Mouse (Mus musculus) urinary bladder, postnatal 14 days (tissue): ENCODE results near the gene BC051019.
A peak's percentile ranks its signal among the peaks of the same experiment; 100 is the strongest.

ENCODE experiments used
- DNase-seq: peaks from one replicate; pipeline ENCODE4 v3.0.0; 2021; ENCODE audit warnings: low spot score

BC051019 gene

GRCm38 (mm10) chr7:109723697-109724096 lies at the start of gene BC051019:
Gene BC051019, minus strand, starts transcription at chr7:109723850.
- DNase-seq = no peak

GRCm38 (mm10) chr7:109772251-109772650 lies 48.6 kb upstream of the BC051019 start:
- DNase-seq = no peak

GRCm38 (mm10) chr7:109768699-109769383 lies 45.2 kb upstream of the BC051019 start:
- DNase-seq = no peak

DNA sequence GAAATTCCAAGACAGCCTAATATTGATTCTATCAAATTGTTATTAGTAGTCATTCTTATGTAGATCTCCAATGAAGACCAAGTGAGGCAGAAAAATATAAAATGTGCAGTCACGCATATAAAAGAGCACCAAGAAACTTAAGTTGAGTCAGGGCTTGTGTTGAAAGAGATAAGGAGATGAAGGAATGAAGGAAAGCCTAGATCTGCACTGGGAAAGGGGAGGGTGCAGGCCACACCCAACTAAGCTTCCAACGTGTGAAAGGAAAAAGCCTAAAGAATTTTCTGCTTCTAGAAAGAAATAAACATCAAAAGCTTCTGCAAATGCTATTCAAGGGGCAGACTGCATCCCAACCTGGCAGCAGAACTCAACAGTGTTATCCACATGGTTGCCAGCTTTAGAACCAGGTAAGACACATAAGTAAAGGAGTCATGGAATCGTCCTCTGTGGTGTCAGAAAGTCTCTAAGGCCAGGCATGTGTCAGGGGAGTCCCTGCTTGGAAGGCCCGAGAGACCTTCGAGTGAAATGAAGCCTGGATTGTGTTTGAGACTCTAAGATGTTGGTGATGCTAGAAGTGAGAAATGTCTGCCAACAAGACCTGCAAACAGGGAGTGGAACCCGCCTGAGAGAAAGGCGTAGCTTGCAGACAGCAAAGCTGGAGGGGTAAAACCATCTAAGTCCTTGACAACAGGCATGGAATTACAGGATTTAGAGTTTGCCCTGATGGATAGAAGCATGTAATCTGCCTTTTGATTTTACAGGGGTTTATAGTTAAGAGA lies 44.1 kb upstream of the BC051019 start:
- no peak for DNase-seq

DNA sequence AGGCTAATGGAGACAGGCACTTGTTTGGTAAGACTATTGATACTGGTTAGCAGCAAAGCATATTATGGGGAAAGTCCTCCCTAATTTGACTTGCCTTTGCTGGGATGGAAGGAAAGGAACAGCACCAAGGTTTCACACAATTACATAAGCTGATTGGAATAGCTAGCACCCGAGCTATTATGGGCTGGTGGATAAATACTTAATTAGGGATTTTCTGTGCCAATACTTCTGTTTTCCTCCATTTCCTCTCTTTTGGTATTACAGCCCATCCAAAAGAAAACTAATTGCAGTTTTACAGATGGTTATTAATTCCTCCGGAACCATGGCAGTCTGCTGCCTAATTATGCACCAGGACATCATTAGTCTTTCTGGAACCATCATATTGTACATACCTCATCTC lies 40.4 kb upstream of the BC051019 start:
- no peak for DNase-seq

GRCm38 (mm10) chr7:109756291-109756690 lies 32.6 kb upstream of the BC051019 start:
- no peak for DNase-seq

DNA sequence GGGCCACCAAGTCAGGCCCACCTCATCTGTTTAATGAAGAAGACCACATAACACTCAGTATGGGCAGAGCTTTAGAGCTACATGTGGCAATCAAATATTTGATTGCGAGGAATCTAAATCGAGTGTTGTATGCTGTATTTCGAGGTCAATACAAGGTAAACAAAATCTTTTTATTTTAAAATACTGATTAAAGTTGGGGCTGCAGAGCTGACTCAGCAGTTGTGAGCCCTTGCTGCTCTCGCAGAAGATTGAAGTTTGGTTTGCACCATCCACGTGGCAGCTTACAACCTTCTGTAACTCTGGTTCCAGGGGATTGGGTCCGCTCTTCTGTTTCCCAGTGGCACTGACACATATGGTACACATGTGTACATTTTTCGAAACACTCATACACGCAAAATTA lies 30.4 kb upstream of the BC051019 start:
- no peak for DNase-seq

- peak; percentile 81 for DNase-seq
Observed at GRCm38 (mm10) chr7:109752008-109752925, 28.6 kb upstream of the BC051019 start, which contains the start of gene Tmem9b. Gene Tmem9b, minus strand, starts transcription at chr7:109752875.

DNA sequence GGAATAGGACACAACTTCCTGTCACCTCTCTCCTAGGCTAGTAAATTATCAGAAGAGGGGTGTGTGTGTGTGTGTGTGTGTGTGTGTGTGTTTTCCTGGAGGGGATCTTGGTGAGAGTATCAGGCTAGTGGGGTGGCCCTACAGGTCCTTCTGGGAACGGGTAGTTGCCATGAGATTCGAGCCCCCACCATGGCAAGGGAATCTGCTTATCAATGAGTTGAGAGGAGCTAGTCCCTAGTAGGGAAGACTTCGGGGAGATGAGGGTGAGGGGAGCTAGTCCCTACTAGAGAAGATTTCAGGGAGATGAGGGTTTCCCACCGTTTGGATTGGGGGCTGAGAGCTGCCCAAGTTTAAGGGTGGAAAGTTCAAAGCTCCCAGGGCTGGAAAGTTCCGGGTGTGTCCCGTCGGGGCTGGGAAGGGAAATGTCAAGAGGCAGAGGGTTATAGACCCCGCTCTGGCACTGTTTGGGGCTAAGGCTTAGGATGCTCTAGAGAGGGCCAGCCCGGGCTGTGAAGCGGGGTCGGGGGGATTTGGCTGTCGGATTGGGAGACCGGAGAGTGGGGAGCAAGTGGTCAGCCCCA lies 27.9 kb upstream of the BC051019 start:
- DNase-seq = no peak

DNA sequence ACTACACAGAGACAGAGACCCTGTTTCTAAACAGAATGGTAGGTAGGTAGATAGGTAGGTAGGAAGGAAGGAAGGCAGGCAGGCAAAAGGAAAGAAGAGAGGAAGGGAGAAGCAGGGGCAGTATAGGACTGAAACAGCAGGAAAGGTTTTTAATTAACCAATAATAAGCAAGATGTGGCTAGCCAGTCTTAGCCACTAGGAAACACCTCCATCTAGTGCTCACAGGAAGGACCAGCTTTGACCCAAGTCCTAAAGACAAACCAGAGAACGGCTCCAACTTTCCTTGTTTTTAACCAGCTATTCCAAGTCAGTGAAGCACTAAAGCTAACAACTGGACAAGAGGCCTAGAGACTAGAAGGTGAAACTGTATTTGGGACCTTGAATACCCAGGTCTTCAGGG lies 24.1 kb upstream of the BC051019 start:
- DNase-seq = no peak

GRCm38 (mm10) chr7:109741703-109742102 lies 18.1 kb upstream of the BC051019 start:
- no peak for DNase-seq

DNA sequence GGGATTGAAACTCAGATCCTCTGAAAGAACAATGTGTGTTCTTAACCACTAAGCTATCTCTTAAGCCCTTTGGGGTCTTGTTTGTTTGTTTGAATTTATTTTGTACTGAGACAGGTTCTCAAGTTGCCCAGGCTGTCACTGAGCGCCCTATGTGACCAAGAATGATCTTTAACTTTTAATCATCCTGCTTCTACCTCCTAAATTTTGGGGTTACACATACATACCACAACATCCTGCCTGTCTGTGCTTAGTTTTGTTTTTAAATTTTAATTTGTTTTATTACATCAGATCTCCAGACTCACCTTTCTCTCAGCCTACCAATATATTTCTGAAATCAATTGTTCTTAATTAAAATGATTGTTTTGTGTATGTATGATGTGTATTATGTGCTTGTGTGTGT lies 17.4 kb upstream of the BC051019 start:
- DNase-seq = no peak

DNA sequence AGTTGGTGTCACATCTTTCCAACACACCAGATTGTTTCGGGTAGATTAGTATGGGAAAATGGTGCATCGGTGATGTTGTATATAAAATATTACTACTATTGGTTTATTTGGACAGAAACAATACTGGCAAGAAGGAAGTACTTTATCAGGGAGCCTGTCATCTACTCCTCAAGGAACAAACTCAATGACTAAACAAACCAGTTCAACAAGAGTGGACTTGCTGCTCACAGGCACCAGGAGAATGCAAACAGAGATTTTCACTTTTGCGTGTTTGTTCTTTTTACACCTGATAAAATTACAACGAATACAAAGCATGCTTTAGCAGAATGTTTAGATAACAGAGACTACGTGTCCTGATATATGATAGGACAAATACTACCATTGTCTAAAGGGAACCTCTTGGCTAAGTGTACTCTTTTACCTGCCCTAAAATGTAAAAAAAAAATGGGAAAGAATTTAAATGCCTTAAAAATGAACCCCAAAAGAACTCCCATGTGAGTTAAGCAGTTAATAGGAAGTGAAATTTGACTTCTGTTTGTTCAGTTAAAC lies 16.2 kb upstream of the BC051019 start:
- no peak for DNase-seq

DNA sequence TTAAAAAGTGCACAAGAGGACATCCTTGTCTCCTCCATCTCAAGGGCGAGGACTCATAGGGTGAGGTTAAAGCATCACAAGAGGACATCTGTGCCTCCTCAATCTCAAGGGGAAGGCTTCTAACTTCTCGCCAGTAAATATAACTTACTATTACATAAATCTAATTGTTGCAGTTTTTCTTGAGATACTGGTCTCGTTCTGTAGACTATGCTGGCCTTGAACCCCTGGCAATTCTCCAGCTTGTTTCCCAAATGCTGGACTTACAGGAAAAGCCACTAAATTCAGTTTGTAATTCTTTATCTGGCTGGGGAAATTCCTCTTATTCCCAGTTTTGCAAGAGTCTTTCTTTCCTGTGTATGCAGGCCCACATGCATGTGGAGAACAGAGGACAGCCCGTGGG lies 11.2 kb upstream of the BC051019 start:
- no peak for DNase-seq

- no peak for DNase-seq
Observed at GRCm38 (mm10) chr7:109731626-109732025, 8.0 kb upstream of the BC051019 start, which contains the start of gene Ascl3. Gene Ascl3, minus strand, starts transcription at chr7:109731726.

DNA sequence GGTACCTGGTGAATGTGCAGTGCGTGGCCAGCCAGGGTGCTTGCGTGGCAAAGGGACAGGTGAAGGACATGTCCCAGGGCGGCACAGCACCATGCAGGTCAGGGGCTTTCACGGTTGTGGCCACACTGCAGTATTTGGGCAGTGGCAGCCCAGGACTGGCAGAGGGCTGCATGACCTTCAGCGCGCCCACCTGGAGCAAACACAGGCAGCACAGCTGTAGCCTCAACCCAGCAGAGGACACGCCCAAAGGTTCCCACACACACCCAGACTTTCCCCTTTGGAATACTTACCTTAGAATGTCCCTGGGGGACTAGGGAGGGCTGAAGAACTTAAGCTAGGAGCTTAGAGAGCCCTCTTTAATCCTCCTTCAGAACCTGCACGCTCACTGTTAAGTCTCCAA lies 536 bp downstream of the BC051019 start:
- DNase-seq = no peak

DNA sequence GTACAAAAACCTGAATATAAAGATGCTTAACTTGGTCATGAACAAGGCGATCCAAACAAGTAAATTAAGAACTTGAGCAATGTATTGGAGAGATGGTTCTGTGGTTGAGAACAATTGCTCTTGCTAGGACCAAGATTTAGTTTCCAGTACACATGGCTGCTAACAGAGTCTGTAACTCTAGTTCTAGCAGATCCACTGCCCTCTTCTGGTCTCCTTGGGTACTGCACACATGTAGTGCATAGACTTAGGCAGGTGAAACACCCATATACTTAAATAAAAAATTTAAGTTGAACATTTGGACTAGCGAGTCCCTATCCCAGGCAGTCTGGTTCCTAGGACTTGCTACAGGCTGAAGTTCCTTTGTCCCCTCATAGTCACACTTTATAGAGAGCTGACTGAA lies 1.0 kb downstream of the BC051019 start:
- DNase-seq = no peak

GRCm38 (mm10) chr7:109719286-109719685 lies 4.4 kb downstream of the BC051019 start:
- DNase-seq = peak; percentile 41

DNA sequence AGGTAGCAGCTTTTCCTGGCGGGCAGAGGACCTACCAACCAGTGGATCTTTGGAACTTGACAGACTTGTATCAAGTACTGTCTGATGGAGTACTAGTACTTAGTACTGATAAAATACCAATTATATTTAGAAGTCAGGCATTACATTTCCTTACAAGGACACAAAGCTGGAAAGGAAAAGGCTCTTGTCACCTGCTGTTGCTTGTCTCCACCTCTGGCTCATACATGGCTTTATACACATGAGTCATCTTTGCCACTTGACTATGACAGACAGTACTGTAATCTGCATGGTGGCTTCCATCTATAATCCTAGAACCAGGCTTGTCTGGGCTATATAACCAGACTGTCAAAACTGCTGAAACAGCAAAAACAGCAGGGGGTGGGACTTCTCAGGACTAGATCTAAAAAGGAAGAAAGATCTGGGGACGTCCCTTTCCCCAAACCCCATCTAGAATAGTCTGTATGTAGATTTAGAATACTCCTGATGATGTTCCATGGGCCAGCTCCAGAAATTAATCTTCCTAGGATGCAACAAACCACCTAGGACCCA lies 10.1 kb downstream of the BC051019 start:
- no peak for DNase-seq

DNA sequence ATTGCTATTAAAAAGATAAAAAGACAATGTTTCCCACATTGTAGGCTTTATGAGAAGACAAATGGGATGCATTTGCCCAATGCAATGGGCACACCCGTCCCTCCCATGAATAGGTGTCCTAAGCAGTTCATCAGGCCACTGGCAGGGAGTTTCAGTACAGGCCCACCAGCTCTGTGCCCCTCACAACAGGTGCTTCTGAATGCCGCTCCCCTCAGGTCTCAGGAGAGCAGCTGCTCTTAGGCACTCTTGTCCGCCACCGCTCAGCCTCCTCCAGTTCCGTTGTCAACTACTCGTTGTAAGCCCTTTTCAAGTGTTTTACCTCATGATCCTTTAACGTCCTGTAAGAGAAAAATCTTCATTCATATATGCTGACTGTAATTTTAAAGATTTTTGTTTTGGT lies 11.5 kb downstream of the BC051019 start:
- no peak for DNase-seq

GRCm38 (mm10) chr7:109710069-109710468 lies 13.6 kb downstream of the BC051019 start:
- DNase-seq = no peak
